Mouse (Mus musculus) c-Kit-positive CD71-positive TER-119-positive erythroid progenitor cells, embryonic 14.5 days (primary cell): ENCODE results near the gene Cyp26a1.

Experiments used
- DNase-seq: peaks from one replicate; pipeline ENCODE4 v3.0.0-alpha.2; 2013; ENCODE audit warnings: low spot score

The Cyp26a1 gene

DNA sequence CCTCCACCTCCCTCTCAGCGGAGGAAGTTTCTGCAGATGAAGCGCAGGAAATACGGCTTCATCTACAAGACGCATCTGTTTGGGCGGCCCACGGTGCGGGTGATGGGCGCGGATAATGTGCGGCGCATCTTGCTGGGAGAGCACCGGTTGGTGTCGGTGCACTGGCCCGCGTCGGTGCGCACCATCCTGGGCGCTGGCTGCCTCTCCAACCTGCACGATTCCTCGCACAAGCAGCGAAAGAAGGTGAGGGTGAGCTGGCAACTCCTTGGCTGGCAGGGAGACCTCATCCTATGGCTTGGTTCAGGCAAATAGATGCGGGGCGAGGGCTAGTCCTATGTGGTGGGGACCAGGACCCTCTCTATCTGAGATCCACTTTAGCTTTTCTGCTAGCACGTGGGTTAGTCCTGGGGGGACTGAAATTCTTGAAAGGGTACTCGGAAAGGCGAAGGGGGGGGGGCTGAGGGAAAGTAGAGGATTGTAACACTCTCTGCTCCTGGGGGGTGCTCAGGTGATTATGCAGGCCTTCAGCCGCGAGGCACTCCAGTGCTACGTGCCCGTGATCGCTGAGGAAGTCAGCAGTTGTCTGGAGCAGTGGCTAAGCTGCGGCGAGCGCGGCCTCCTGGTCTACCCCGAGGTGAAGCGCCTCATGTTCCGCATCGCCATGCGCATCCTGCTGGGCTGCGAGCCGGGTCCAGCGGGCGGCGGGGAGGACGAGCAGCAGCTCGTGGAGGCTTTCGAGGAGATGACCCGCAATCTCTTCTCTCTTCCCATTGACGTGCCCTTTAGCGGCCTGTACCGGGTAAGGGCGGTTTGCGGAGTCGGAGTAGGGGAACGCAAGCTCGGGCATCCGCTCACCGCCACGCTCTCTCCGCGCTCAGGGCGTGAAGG is 919 bp downstream of the Cyp26a1 start:
- no peak for DNase-seq

DNA sequence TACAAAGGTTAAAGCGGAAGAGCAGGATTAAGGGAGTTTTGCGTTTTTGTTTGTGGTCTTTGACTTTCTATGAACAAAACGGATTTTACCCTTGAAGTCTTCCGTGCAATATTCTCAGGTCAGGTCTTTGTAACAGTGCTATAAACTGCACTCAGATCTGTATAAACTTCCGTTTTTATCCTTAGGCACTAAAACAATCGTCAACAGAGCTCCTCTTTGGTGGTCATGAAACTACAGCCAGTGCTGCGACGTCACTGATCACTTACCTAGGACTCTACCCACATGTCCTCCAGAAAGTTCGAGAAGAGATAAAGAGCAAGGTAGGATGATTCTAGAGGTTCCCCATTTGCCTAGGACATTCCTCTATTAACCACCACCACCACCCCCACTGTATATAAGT is 2.1 kb downstream of the Cyp26a1 start:
- no peak for DNase-seq

DNA sequence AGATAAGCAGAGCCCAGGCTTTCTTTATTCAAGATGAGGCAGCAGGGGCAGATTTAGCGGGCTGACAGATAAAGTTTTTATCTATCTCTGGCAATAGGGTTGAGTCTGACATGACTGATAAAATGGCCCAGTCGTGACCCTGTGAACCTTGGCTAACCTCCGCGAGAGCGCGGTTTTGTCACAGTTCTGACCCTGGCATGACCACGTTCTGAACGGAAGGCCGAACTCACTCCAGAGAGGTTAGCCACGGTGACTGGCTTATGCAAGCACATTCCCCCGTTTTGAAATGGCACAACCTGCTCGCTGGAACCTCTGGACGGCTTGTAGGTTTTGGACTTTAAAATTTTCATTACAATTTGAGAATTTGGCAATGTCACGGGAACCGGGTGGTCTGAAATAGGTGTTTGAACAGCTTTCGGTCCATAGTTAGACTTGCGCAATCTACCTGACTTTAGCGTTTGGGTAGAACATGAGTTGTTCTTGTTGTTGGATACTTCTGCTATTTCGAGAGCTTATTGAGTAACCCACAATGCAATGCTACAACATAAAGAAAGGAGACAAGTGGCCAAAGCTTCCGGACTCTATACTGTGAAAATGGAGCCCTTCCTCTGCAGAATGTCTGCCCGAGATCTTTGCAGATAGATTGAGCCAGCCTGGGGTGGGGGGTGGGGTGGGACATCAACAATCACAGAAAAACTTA is 4.9 kb downstream of the Cyp26a1 start:
- DNase-seq, result no peak

- peak; percentile 53 for DNase-seq
Measured at GRCm38 (mm10) chr19:37703902-37704509, 6.4 kb downstream of the Cyp26a1 start.

- no peak for DNase-seq
Measured at GRCm38 (mm10) chr19:37705722-37706121, 8.1 kb downstream of the Cyp26a1 start.

- peak; percentile 19 for DNase-seq
Measured at GRCm38 (mm10) chr19:37714681-37715080, 17.1 kb downstream of the Cyp26a1 start.

- no peak for DNase-seq
Measured at GRCm38 (mm10) chr19:37715980-37716379, 18.4 kb downstream of the Cyp26a1 start.

DNA sequence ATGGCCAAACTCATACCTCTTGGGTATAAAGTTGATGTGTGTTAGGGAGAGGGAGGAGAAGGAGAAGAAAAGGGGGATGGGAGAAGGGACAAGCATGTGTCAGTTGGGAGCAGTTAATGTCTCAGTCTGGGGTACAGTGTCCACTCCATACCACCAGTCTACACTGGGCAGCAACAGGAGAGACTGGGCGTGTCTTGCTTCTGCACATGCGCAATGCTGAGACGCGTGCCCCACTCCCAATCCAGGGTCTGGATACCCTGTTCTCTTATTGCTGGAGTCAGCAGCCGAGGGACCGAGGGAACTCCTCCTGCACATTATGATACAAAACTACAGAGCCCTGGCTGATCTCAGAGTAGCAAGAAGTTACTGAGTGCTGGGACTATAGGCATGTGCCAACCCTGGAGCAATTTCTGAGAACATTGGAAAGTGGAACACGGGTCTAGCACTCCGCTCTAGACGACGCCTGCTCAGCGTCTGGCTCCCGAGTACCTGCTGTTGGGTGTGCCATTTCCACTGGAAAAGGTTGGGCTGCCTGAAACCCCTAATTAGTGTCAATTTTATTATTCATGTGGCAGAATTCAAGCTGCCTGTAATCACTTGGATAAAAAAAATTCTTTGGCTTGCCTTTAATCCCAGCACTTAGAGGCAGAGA is 19.1 kb downstream of the Cyp26a1 start:
- no peak for DNase-seq

DNA sequence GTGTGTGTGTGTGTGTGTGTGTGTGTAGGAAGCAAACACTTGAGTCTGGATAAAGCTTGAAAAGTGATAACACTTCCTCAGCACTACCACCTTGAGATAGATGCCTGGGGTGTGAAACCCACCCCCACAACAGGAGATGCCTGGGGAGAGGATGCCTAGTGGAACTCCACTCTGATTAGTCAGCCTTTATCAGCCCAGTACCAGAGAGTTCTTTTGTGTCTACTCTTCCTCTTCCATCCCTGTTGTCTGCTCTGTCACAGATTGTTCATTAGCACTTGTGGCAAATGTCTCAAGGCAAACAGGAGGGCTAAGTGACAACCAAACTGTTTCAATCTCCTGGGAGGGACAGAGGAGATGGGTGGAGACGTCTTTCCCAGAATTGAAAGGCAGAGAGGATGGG is 21.6 kb downstream of the Cyp26a1 start:
- no peak for DNase-seq

DNA sequence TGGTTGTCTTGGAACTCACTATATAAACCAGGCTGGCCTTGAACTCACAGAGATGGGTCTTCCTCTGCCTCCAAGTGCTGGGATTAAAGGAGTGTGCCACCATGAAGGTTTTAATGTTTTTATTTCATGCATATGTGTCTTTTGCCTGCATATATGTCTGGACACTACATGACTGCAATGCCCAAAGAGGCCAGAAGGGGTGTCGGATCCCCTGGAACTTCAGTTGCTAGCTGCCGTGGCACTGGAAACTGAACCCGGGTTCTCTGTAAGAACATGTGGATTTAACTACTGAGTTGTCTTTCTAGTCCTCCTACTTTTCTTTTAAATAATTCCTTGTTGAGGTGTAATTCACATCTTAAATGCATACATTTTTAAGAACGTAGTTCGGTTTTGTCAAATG is 27.0 kb downstream of the Cyp26a1 start:
- no peak for DNase-seq

GRCm38 (mm10) chr19:37726585-37726984 is 29.0 kb downstream of the Cyp26a1 start:
- no peak for DNase-seq

- DNase-seq, result no peak
Measured at GRCm38 (mm10) chr19:37727366-37727765, 29.8 kb downstream of the Cyp26a1 start.

GRCm38 (mm10) chr19:37735426-37735825 is 37.8 kb downstream of the Cyp26a1 start:
- no peak for DNase-seq

DNA sequence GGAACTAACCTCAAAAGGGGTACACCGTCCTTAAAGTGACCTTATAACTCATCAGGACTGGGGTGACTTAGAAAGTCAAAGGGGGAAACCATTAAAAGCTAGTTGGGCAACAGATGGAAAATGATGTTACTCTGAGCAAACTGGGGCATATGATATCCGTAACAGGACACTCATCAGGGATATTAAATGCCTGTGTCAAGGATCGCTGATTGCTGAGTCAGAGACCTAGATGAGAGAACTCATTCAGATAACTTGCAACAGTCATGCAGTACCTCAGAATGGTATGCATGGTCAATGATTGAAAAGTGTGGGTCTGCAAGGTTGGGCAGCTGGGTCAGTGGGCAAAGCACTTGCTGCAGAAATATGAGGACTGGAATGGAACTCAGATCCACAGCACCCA is 41.0 kb downstream of the Cyp26a1 start:
- no peak for DNase-seq

DNA sequence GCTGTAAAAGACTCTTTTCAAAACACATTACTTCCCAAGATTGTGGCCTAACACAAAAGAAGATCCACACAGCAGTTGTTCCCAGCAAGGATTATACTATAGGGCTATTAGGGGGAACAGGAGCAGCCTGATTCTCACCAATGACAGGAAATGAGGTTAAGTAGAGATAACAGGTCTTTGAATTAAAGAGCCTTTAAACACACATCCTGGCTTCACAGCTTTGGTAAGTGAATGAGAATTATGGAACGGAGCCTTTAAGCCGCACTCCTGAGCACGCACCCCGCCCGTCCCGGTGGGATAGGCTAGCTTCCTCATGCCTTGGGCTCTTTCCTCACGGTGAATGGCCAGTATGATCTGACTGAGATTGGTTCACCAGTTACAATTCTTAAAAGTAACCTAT is 42.4 kb downstream of the Cyp26a1 start:
- DNase-seq, result no peak
